Mouse (Mus musculus) hindbrain, embryonic 12.5 days (tissue): ENCODE results near the gene Prss58. TPM values are rescaled to one million over a fixed set of nuclear protein-coding genes. Genes with fewer than 3 reads are reported as not detected.

Experiments
- ATAC-seq: fragments of 200-750 bp; cut with Nextera tagmentation; 2 replicates; pipeline ENCODE4 v1.8.0; 2017; ENCODE audit warnings: moderate TSS enrichment; ENCODE audit not compliant: low FRiP score
- H3K27ac ChIP-seq: fragments of 300-500 bp; sonication (generic); 2 replicates; pipeline ENCODE4 v1.5.1; 2016; ENCODE audit warnings: mild to moderate bottlenecking
- H3K27me3 ChIP-seq: fragments of 300-500 bp; sonication (generic); 2 replicates; pipeline ENCODE4 v1.6.1; 2016; ENCODE audit warnings: mild to moderate bottlenecking
- H3K36me3 ChIP-seq: fragments of 300-500 bp; sonication (generic); 2 replicates; pipeline ENCODE4 v1.6.1; 2016; ENCODE audit warnings: mild to moderate bottlenecking
- H3K4me1 ChIP-seq: fragments of 300-500 bp; sonication (generic); 2 replicates; pipeline ENCODE4 v1.6.1; 2016
- H3K4me2 ChIP-seq: fragments of 300-500 bp; sonication (generic); replicated peaks from 2 replicates; pipeline ENCODE4 v1.6.1; 2016; ENCODE audit warnings: mild to moderate bottlenecking
- H3K4me3 ChIP-seq: fragments of 300-500 bp; sonication (generic); 2 replicates; pipeline ENCODE4 v1.5.1; 2016; ENCODE audit warnings: mild to moderate bottlenecking
- H3K9ac ChIP-seq: fragments of 300-500 bp; sonication (generic); 2 replicates; pipeline ENCODE4 v1.6.1; 2016; ENCODE audit warnings: mild to moderate bottlenecking, moderate library complexity
- H3K9me3 ChIP-seq: fragments of 300-500 bp; sonication (generic); replicated peaks from 2 replicates; pipeline ENCODE4 v1.6.1; 2016; ENCODE audit warnings: mild to moderate bottlenecking
- WGBS: fragments of 180-500 bp; shearing (Covaris S2); methylation state at CpG from one replicate; pipeline ENCODE4 v1.1.7; 2016; 5-methylcytosine and 5-hydroxymethylcytosine counted together
- polyA plus RNA-seq: library from polyadenylated mRNA; unstranded; fragments of >200 nt; fragmentation: Nextera tagmentation; extraction: Ambion mirVana; gene quantifications from 2 replicates; pipeline ENCODE4 v1.2.1, GENCODE M21; 2016

Gene Prss58
- not detected in 2 replicates for polyA plus RNA-seq

- H3K4me3 ChIP-seq: no peak within 1 kb of the TSS
- H3K36me3 ChIP-seq: no peaks in the 10 kb centered on the region
- H3K9ac ChIP-seq: no peak within 1 kb of the TSS
- H3K4me1 ChIP-seq: no peaks in the 10 kb centered on the region
- no peaks in the 10 kb centered on the region for H3K27me3 ChIP-seq
- ATAC-seq: no peak
- no peak within 1 kb of the TSS for H3K27ac ChIP-seq
- H3K9me3 ChIP-seq: no peaks in the 10 kb centered on the region
- H3K4me2 ChIP-seq: no peak within 1 kb of the TSS
Observed at GRCm38 (mm10) chr6:40900287-40900686, at the start of gene Prss58. Gene Prss58, minus strand, starts transcription at chr6:40900387.

GRCm38 (mm10) chr6:40940457-40940856 lies 40.3 kb upstream of the Prss58 start, which contains the start of gene 1700074P13Rik:
Gene 1700074P13Rik, minus strand, starts transcription at chr6:40940557.
- no peak for ATAC-seq

GRCm38 (mm10) chr6:40919954-40920353 lies 19.8 kb upstream of the Prss58 start:
- no peaks in the 10 kb centered on the region for H3K9me3 ChIP-seq
- no peak overlapping the region for H3K9ac ChIP-seq
- WGBS: 88% methylated on average over 4 of the region's 4 CpGs
- no peaks in the 10 kb centered on the region for H3K27me3 ChIP-seq
- no peaks in the 10 kb centered on the region for H3K36me3 ChIP-seq
- H3K4me3 ChIP-seq: no peak overlapping the region
- H3K4me2 ChIP-seq: no peak overlapping the region
- ATAC-seq: no peak
- H3K27ac ChIP-seq: no peak overlapping the region
- no peaks in the 10 kb centered on the region for H3K4me1 ChIP-seq

More at GRCm38 (mm10) chr6:40940457-40940856, 40.3 kb upstream of the Prss58 start, which contains the start of gene 1700074P13Rik:
- WGBS: 95% methylated on average over 10 of the region's 10 CpGs
- Histone ChIP-seq H3K4me1 (no peaks in the 10 kb centered on the region), H3K9ac (no peak within 1 kb of the TSS), H3K36me3 (no peaks in the 10 kb centered on the region), H3K27ac (no peak within 1 kb of the TSS), H3K4me3 (no peak within 1 kb of the TSS), H3K9me3 (no peaks in the 10 kb centered on the region), H3K4me2 (no peak within 1 kb of the TSS), H3K27me3 (no peaks in the 10 kb centered on the region)

GRCm38 (mm10) chr6:40894716-40895115 lies 5.5 kb downstream of the Prss58 start:
- Histone ChIP-seq H3K4me3 (no peak overlapping the region), H3K4me2 (no peak overlapping the region), H3K4me1 (no peaks in the 10 kb centered on the region), H3K27ac (no peak overlapping the region), H3K27me3 (no peaks in the 10 kb centered on the region), H3K36me3 (no peaks in the 10 kb centered on the region), H3K9ac (no peak overlapping the region), H3K9me3 (no peaks in the 10 kb centered on the region)
- WGBS: 91% methylated on average over 1 of the region's 1 CpGs
- no peak for ATAC-seq

- Histone ChIP-seq H3K4me2 (no peak overlapping the region), H3K36me3 (no peaks in the 10 kb centered on the region), H3K4me1 (no peaks in the 10 kb centered on the region), H3K27ac (no peak overlapping the region), H3K27me3 (no peaks in the 10 kb centered on the region), H3K9me3 (no peaks in the 10 kb centered on the region), H3K9ac (no peak overlapping the region), H3K4me3 (no peak overlapping the region)
- ATAC-seq: no peak
- WGBS: 44% methylated on average over 7 of the region's 7 CpGs
Observed at GRCm38 (mm10) chr6:40893577-40893976, 6.6 kb downstream of the Prss58 start.

- H3K27ac ChIP-seq: no peak overlapping the region
- no peak for ATAC-seq
- no peaks in the 10 kb centered on the region for H3K9me3 ChIP-seq
- 86% methylated on average over 4 of the region's 4 CpGs for WGBS
- H3K9ac ChIP-seq: no peak overlapping the region
- no peaks in the 10 kb centered on the region for H3K4me1 ChIP-seq
- H3K27me3 ChIP-seq: no peaks in the 10 kb centered on the region
- no peak overlapping the region for H3K4me3 ChIP-seq
- H3K4me2 ChIP-seq: no peak overlapping the region
- H3K36me3 ChIP-seq: no peaks in the 10 kb centered on the region
Observed at GRCm38 (mm10) chr6:40891754-40892153, 8.4 kb downstream of the Prss58 start.

GRCm38 (mm10) chr6:40890973-40891372 lies 9.2 kb downstream of the Prss58 start:
- Histone ChIP-seq H3K27me3 (no peaks in the 10 kb centered on the region), H3K4me1 (no peaks in the 10 kb centered on the region), H3K4me3 (no peak overlapping the region), H3K27ac (no peak overlapping the region), H3K9ac (no peak overlapping the region), H3K9me3 (no peaks in the 10 kb centered on the region), H3K4me2 (no peak overlapping the region), H3K36me3 (no peaks in the 10 kb centered on the region)
- no peak for ATAC-seq
- 94% methylated on average over 1 of the region's 1 CpGs for WGBS

GRCm38 (mm10) chr6:40887394-40887793 lies 12.8 kb downstream of the Prss58 start, which contains the start of gene Moxd2:
Gene Moxd2, minus strand, starts transcription at chr6:40887494.
- ATAC-seq: no peak
- Histone ChIP-seq H3K27me3 (no peaks in the 10 kb centered on the region), H3K27ac (no peak within 1 kb of the TSS), H3K36me3 (no peaks in the 10 kb centered on the region), H3K4me2 (no peak within 1 kb of the TSS), H3K4me1 (no peaks in the 10 kb centered on the region), H3K4me3 (no peak within 1 kb of the TSS), H3K9ac (no peak within 1 kb of the TSS), H3K9me3 (no peaks in the 10 kb centered on the region)
- 98% methylated on average over 3 of the region's 3 CpGs for WGBS

- no peaks in the 10 kb centered on the region for H3K4me1 ChIP-seq
- H3K9me3 ChIP-seq: no peaks in the 10 kb centered on the region
- no peak overlapping the region for H3K9ac ChIP-seq
- no peak for ATAC-seq
- H3K27me3 ChIP-seq: no peaks in the 10 kb centered on the region
- no peaks in the 10 kb centered on the region for H3K36me3 ChIP-seq
- no peak overlapping the region for H3K27ac ChIP-seq
- no peak overlapping the region for H3K4me3 ChIP-seq
- H3K4me2 ChIP-seq: no peak overlapping the region
Observed at GRCm38 (mm10) chr6:40845283-40845682, 54.9 kb downstream of the Prss58 start.

Other genes with a start within 250 kb of the Prss58 start
- not detected in 2 replicates for gene Moxd2, start 12.9 kb downstream of the Prss58 start, polyA plus RNA-seq
- not detected in 2 replicates for gene 1700074P13Rik, start 40.2 kb upstream of the Prss58 start, polyA plus RNA-seq
- not detected in 2 replicates for gene Gm4744, start 51.5 kb upstream of the Prss58 start, polyA plus RNA-seq
- not detected in 2 replicates for gene 1810009J06Rik, start 64.4 kb upstream of the Prss58 start, polyA plus RNA-seq
- not detected in 2 replicates for gene Gm2663, start 99.1 kb upstream of the Prss58 start, polyA plus RNA-seq
- not detected in 2 replicates for gene 2210010C04Rik, start 135.1 kb upstream of the Prss58 start, polyA plus RNA-seq